Mouse (Mus musculus) adrenal gland, adult (tissue): ENCODE results near the gene Resp18.

Experiments used
- DNase-seq, 2 experiments: peaks; one replicate each; pipeline ENCODE4 v3.0.0; 2022 to 2023; ENCODE audit warnings: low spot score in 1 of 2; ENCODE audit not compliant: inconsistent age in 2 of 2

Gene Resp18

GRCm38 (mm10) chr1:75277195-75278188 is 723 bp downstream of the Resp18 start:
- peak in 1 of 2 experiments; percentile 81 for DNase-seq

- peak; percentile 54 to 63 for DNase-seq
Observed at GRCm38 (mm10) chr1:75264091-75264880, 13.9 kb downstream of the Resp18 start, which contains the start of gene Ptprn. Ptprn (minus strand) TSS chr1:75264502.

- DNase-seq: peak; percentile 60 to 89
Observed at GRCm38 (mm10) chr1:75262969-75263951, 15.0 kb downstream of the Resp18 start.

- no peak for DNase-seq
Observed at GRCm38 (mm10) chr1:75261278-75261677, 16.9 kb downstream of the Resp18 start.

- DNase-seq: no peak
Observed at GRCm38 (mm10) chr1:75255516-75256046, 22.6 kb downstream of the Resp18 start.

- DNase-seq: no peak
Observed at GRCm38 (mm10) chr1:75254625-75255013, 23.6 kb downstream of the Resp18 start.

- peak; percentile 76 to 93 for DNase-seq
Observed at GRCm38 (mm10) chr1:75253849-75254624, 24.2 kb downstream of the Resp18 start.

GRCm38 (mm10) chr1:75253029-75253428 is 25.2 kb downstream of the Resp18 start:
- peak in 1 of 2 experiments; percentile 47 for DNase-seq

GRCm38 (mm10) chr1:75252308-75252707 is 25.9 kb downstream of the Resp18 start:
- DNase-seq: peak in 1 of 2 experiments; percentile 40

GRCm38 (mm10) chr1:75251112-75251970 is 26.9 kb downstream of the Resp18 start:
- peak; percentile 87 to 94 for DNase-seq

- DNase-seq: peak in 1 of 2 experiments; percentile 24
Observed at GRCm38 (mm10) chr1:75250498-75250897, 27.7 kb downstream of the Resp18 start.

GRCm38 (mm10) chr1:75248041-75248772 is 30.0 kb downstream of the Resp18 start:
- peak; percentile 90 to 92 for DNase-seq

GRCm38 (mm10) chr1:75247071-75247930 is 30.9 kb downstream of the Resp18 start:
- peak; percentile 49 to 69 for DNase-seq

- DNase-seq: peak in 1 of 2 experiments; percentile 69
Observed at GRCm38 (mm10) chr1:75244836-75245235, 33.4 kb downstream of the Resp18 start.

- peak in 1 of 2 experiments; percentile 39 for DNase-seq
Observed at GRCm38 (mm10) chr1:75244175-75244826, 33.9 kb downstream of the Resp18 start.

- DNase-seq: no peak
Observed at GRCm38 (mm10) chr1:75243411-75243810, 34.8 kb downstream of the Resp18 start.
